Mouse (Mus musculus) adrenal gland, adult (tissue): ENCODE data around the gene Kcnc1.

Experiments
- DNase-seq, 2 experiments: peaks; one replicate each; pipeline ENCODE4 v3.0.0; 2022 to 2023; ENCODE audit warnings: low spot score in 1 of 2; ENCODE audit not compliant: inconsistent age in 2 of 2

Kcnc1 gene

DNA sequence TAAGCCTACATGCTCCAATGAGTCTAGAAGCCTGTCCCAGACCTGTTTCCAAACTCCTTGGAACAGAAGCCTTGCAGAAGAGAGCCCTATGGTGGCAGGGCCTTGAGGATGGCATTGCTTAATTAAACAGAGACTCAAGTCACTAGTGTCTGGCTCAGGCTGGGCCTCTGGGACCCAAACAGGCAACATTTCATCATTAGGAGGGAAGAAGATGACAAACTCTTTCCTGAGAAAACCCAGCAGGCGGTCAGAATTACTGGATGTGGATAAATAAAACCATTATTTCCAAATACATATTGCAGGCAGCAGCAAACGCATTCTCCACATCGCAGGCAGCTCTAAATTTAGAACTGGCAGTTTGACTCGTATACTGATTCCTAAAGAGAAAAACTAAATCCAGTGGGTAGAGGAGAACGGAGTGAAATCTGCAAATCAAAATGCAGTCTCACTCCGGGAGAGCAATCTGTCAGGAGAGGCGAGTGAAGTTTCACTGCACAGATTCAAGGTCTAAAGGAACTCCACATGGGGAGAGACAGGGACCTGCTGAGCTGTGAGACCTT is 70.2 kb downstream of the Kcnc1 start:
- no peak for DNase-seq

DNA sequence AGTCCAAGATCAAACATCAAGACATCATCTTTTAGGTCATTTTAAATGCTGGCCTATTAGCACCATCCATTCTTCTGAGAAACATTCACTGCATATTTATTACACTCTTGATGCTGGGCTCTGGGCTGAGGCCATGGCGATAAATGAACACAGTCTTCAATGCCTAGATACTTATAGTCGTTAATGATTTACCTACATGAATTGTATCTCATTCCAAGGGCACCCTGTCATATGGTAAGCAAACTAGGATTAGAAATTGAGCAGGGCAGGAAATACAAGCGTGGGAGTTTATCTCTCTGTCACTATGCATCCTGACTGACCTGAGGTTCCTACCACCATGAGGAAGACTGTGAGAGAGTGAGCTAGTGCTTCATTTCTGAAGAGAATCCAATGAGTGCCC is 73.2 kb downstream of the Kcnc1 start:
- DNase-seq, result no peak

DNA sequence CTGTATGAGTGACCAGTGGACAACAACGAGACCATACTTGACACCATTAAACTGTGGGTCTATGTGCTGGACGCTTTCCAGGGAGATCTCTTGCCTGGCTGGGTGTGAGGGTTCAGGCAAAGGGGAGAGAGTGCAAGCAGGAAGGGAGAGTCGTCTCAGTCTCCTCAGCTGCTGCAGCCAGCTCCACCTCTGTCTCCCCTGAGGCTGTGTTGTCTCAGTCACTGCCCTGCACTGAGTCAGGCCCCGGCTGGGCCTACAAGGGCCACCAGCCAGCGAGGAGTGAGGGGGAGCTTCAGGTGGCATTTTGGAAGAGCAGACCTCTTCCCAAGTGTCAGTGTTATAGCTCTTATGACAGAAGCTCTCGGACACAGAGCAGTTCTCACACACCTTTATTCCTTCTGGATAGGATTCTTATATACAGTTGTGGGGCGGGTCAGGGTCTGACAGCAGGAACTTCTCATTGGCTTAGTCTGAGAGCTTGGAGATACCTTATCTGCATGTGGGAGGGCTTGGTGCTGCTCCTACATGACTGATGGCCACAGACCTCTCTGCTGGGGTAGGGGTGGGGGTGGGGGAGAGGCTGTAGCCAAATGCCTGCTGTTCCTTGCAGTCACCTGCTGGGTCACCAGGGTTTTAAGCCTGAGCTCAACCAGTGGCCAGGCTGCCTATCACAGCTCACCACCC is 74.9 kb downstream of the Kcnc1 start:
- no peak for DNase-seq

DNA sequence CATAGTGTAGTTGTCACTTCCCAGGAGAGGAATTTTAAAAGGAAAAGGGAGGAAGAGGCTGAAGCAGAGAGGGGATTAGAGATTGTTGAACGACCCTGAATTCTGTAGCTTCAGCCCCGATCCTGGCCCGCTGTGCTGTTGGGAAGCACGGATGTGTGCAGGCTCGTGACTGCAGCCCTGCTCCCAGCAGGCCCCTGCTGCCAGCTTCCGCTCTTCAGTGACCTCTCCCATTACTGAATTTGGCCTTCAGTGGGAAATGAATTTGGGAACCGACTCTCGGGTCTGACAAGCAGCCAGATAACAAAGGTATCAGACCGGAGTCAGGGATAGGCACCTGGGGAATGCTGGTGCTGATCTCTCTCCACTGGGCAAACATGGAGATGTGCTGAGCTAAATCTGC is 76.8 kb downstream of the Kcnc1 start:
- peak in 1 of 2 experiments; percentile 59 for DNase-seq

DNA sequence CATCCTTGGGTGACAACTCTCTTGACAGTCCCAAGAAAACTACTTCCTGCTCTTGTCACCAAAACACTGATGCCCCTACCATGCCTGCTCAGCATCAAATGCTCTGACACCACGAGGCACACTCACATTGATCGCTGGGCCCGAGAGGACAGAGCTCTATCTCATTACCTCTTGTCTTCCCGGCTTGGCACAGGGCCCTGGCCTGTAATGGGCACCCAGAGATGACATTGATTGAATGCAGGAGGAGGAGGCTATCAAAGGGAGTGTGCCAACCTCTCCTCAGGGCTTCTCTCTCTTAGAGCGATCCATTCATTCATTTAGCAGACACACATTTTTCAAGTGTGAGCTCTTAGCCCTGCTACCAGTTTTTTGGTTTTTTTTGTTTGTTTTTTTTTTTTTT is 79.2 kb downstream of the Kcnc1 start:
- peak; percentile 24 to 58 for DNase-seq

DNA sequence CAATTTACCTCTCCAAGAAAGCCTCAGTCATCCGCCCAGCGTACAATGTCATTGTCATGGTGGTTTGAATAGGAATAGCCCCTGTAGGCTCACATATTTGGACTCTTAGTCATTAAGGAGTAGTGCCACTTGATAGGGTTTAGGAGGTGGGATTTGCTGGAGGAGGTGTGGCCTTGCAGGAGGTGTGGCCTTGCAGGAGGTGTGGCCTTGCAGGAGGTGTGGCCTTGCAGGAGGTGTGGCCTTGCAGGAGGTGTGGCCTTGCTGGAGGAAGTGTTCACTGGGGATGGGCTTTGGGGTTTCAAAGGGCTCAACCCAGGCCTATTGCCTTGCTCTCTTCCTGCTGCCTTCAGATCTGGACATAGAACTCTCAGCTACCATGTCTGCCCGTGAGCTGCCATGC is 81.2 kb downstream of the Kcnc1 start:
- DNase-seq, result no peak

DNA sequence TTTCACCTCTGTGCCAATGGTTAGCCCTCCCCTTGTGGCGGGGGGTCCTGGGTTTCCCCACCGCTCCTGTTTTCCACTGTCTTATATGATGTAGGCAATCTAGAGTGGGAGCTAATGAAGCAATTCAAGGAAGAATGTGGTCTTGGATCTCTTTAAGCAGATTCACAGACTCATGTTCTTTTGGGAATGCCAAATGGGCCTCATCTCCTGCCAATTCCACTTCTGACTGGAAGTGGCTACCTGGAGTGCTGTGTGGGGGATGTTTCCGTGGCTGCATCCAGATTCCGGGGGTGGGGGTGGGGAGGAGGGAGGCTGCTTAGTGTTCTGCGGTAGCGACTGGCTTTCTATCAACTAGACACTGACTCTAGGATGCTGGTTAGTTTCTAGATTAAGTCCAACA is 83.5 kb downstream of the Kcnc1 start:
- no peak for DNase-seq

DNA sequence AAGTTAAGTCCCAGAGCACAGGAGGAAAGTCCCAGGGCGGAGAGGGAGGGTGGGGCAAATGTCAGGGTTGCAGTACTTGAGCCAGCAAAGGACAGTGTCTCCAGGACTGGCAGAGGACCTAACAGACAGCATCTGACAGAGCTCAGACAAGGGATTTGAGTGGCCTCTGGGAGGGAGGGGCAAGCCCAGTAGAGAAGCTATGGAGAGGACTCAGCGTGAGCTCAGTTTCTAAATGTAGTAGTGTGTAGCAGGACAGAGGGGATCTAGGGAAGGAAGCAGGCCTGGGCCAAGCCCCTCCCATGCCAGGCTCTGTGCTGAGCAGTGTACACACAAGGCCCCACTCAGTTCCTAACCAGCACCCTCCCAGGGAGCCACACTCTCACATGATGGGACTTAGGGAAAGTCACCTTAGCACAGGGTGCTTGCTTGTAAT is 85.8 kb downstream of the Kcnc1 start:
- DNase-seq, result peak; percentile 53 to 77

DNA sequence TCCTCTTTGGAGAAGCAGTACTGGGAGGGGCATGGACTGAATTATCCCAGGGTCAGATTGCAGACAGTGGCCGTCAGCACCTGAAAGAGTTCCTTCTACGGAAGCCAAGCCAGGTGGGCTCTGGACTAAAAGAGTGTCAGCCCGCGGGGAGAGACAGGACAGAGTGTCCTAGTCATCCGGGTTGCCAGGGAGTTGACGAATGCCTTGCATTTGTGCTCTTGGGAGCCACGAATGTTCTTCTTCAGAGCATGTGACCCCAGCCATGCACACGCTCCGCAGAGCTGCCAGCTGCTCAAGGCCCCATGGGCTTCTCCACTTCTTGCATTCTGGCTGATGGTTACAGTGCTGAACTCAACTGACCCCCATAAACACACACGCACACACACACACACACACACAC is 86.8 kb downstream of the Kcnc1 start:
- DNase-seq, result no peak

DNA sequence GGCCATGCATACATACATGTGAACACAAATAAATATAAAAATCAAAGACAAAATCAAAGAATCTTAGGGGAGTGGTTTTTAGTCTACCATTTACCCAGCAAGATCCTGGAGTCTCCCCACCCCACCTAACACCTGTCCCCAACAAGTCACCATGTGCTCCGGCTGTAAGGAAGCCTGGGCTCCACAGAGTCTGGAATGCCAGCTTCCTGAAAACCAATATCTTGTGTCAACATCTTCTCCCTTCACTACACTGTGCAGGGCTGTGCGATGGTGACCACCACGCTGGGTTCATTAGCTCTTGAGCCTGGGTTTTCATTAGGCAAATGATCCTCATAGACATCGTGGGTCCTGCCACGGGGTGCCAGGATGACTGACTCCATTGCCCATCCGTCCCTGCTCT is 87.9 kb downstream of the Kcnc1 start:
- no peak for DNase-seq

DNA sequence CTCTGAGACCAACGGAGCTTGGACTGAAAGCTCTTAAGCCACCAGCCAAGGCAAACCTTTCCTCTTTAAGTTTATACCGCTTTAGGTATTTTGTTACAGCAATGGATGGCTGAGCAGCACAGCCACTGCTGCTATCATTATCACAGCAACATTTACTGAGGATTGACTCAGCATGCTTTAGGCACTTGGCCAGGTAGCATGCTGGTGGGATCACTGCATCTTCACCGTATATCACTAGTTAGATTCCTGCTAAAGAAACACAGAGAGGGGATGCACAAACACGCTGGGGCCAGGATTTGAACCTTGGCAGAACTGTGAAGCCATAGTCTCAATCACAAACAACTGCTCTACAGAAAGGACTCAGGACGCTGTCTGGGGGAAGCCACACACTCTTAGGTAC is 90.5 kb downstream of the Kcnc1 start:
- DNase-seq, result no peak

DNA sequence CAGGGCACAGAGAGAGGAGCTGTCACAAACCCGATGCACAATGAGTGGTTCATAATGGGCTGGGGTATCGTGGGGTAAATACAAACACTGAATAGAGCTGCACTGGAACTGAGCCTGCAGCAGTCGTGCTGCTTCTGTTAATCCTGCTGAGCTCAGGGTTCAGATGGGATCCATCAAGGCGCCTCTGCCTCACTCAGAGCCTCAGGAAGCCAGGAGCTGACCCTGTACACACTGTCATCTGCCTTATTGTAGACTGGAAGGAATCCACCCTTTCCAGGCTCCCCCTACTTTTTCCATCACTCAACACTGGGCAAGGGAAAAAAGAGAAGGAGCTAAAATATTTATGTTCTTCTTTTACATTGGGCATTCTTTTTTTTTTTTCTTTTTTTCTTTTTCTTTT is 91.1 kb downstream of the Kcnc1 start:
- DNase-seq, result no peak
